Mouse (Mus musculus) liver, adult 2 months (tissue): ENCODE measurements around the gene Ptdss2. TPM values are rescaled to one million over a fixed set of nuclear protein-coding genes. Genes with fewer than 3 reads are reported as not detected.
A peak's percentile ranks its signal among the peaks of the same experiment; 100 is the strongest.

Source experiments
- DNase-seq: peaks from one replicate; pipeline ENCODE4 v3.0.0-alpha.2; 2011; ENCODE audit warnings: low read depth, low spot score; ENCODE audit errors: extremely low read depth
- H3K27ac ChIP-seq: fragments of 200-500 bp; replicated peaks from 2 replicates; pipeline ENCODE4 v1.5.1; 2012; ENCODE audit warnings: low read depth, mild to moderate bottlenecking, control low read depth, inconsistent platforms, low read length; ENCODE audit not compliant: insufficient read depth
- H3K27me3 ChIP-seq: fragments of 200-500 bp; 2 replicates; pipeline ENCODE4 v1.6.1; 2012; ENCODE audit warnings: mild to moderate bottlenecking, moderate library complexity, low read length, inconsistent platforms; ENCODE audit not compliant: control insufficient read depth, insufficient read depth
- H3K36me3 ChIP-seq: fragments of 200-500 bp; 2 replicates; pipeline ENCODE4 v1.6.1; 2012; ENCODE audit warnings: low read length, inconsistent platforms; ENCODE audit not compliant: control insufficient read depth, insufficient read depth
- H3K4me1 ChIP-seq: fragments of 200-500 bp; 2 replicates; pipeline ENCODE4 v1.6.1; 2011; ENCODE audit warnings: low read length; ENCODE audit not compliant: control insufficient read depth, insufficient read depth
- H3K4me3 ChIP-seq: fragments of 200-500 bp; 2 replicates; pipeline ENCODE4 v1.5.1; 2011; ENCODE audit warnings: low read depth, mild to moderate bottlenecking, control low read depth, low read length, moderate library complexity; ENCODE audit not compliant: insufficient read depth
- H3K79me2 ChIP-seq: fragments of 200-500 bp; 2 replicates; pipeline ENCODE4 v1.6.1; 2012; ENCODE audit warnings: inconsistent platforms, mild to moderate bottlenecking, low read length, moderate library complexity; ENCODE audit not compliant: control insufficient read depth, insufficient read depth
- H3K9ac ChIP-seq: fragments of 200-500 bp; 2 replicates; pipeline ENCODE4 v1.6.1; 2012; ENCODE audit warnings: low read depth, mild to moderate bottlenecking, control low read depth, inconsistent platforms, low read length
- CTCF ChIP-seq: fragments of 200-500 bp; IDR thresholded peaks from 2 replicates; pipeline ENCODE4 v1.5.1; 2011; ENCODE audit warnings: low read depth, low read length, control low read depth
- POLR2A ChIP-seq: fragments of 200-500 bp; IDR thresholded peaks from 2 replicates; pipeline ENCODE4 v1.6.1; 2011; ENCODE audit warnings: low read length, control low read depth; ENCODE audit not compliant: insufficient read depth; ENCODE audit errors: extremely low read depth
- WGBS: fragments of 180-500 bp; shearing (Covaris S2); methylation state at CpG from one replicate; pipeline ENCODE4 v1.1.7; 2018; 5-methylcytosine and 5-hydroxymethylcytosine counted together
- polyA plus RNA-seq: library from polyadenylated mRNA; depleted of rRNA; stranded (reverse); fragments of >200 nt; gene quantifications from 2 replicates; pipeline ENCODE4 v1.2.3, GENCODE M21; 2012
- total RNA-seq: library from RNA; depleted of rRNA; stranded (reverse); fragments of >200 nt; gene quantifications from 2 replicates; pipeline ENCODE4 v1.2.3, GENCODE M21; 2014

The Ptdss2 gene
- total and polyA plus RNA-seq, 2 experiments = 5.2 to 13.5 TPM

GRCm38 (mm10) chr7:141119487-141119886, 2.7 kb upstream of the Ptdss2 start:
- H3K36me3 ChIP-seq = no peaks in the 10 kb centered on the region
- H3K79me2 ChIP-seq = no peaks in the 10 kb centered on the region
- H3K27me3 ChIP-seq = no peaks in the 10 kb centered on the region
- WGBS = 97% methylated on average over 3 of the region's 3 CpGs
- no peak overlapping the region for H3K4me3 ChIP-seq
- DNase-seq = no peak
- TF ChIP-seq CTCF (no peak), POLR2A (no peak)
- no peak overlapping the region for H3K9ac ChIP-seq
- H3K27ac ChIP-seq = no peak overlapping the region
- H3K4me1 ChIP-seq = peaks cover 11% of the 10 kb centered on the region; the same call in 1 of the 2 replicates

GRCm38 (mm10) chr7:141120605-141121004, 1.6 kb upstream of the Ptdss2 start:
- Histone ChIP-seq H3K4me1 (peaks cover 11% of the 10 kb centered on the region; the same call in 1 of the 2 replicates), H3K79me2 (no peaks in the 10 kb centered on the region), H3K27me3 (no peaks in the 10 kb centered on the region), H3K36me3 (no peaks in the 10 kb centered on the region), H3K4me3 (no peak overlapping the region), H3K9ac (no peak overlapping the region), H3K27ac (peak overlapping the region; percentile 35; the same call in 1 of the 2 replicates)
- WGBS = 28% methylated on average over 3 of the region's 3 CpGs
- TF ChIP-seq CTCF (no peak), POLR2A (no peak)
- DNase-seq = peak; percentile 75

GRCm38 (mm10) chr7:141121051-141121531, 1.1 kb upstream of the Ptdss2 start:
- no peaks in the 10 kb centered on the region for H3K36me3 ChIP-seq
- H3K4me1 ChIP-seq = peaks cover 11% of the 10 kb centered on the region; the same call in 1 of the 2 replicates
- no peak overlapping the region for H3K9ac ChIP-seq
- WGBS = 24% methylated on average over 5 of the region's 5 CpGs
- no peak overlapping the region for H3K4me3 ChIP-seq
- DNase-seq = peak; percentile 74
- peak overlapping the region; percentile 35; the same call in 1 of the 2 replicates for H3K27ac ChIP-seq
- TF ChIP-seq POLR2A = no peak
- TF ChIP-seq CTCF = no peak
- no peaks in the 10 kb centered on the region for H3K27me3 ChIP-seq
- no peaks in the 10 kb centered on the region for H3K79me2 ChIP-seq

- Histone ChIP-seq H3K79me2 (no peaks in the 10 kb centered on the region), H3K9ac (peak overlapping the region; percentile 62), H3K4me1 (peaks cover 11% of the 10 kb centered on the region; the same call in 1 of the 2 replicates), H3K4me3 (peak overlapping the region; percentile 68), H3K27me3 (no peaks in the 10 kb centered on the region), H3K27ac (peak overlapping the region; percentile 65), H3K36me3 (no peaks in the 10 kb centered on the region)
- WGBS = 1% methylated on average over 29 of the region's 29 CpGs
- TF ChIP-seq POLR2A (no peak), CTCF (no peak)
- peak; percentile 96 for DNase-seq
These were observed 721 bp downstream of the Ptdss2 start for GRCm38 (mm10) chr7:141122689-141123516.

- Histone ChIP-seq H3K36me3 (no peaks in the 10 kb centered on the region), H3K4me3 (peak overlapping the region; percentile 68), H3K4me1 (peaks cover 11% of the 10 kb centered on the region; the same call in 1 of the 2 replicates), H3K79me2 (no peaks in the 10 kb centered on the region), H3K9ac (peak overlapping the region; percentile 62), H3K27me3 (no peaks in the 10 kb centered on the region), H3K27ac (peak overlapping the region; percentile 65)
- 3% methylated on average over 15 of the region's 15 CpGs for WGBS
- TF ChIP-seq CTCF (no peak), POLR2A (no peak)
- DNase-seq = no peak
These were observed 1.3 kb downstream of the Ptdss2 start for GRCm38 (mm10) chr7:141123517-141123856.

- 1% methylated on average over 59 of the region's 59 CpGs for WGBS
- H3K4me3 ChIP-seq = peak overlapping the region; percentile 89
- no peaks in the 10 kb centered on the region for H3K27me3 ChIP-seq
- H3K27ac ChIP-seq = peak overlapping the region; percentile 36
- H3K36me3 ChIP-seq = no peaks in the 10 kb centered on the region
- H3K4me1 ChIP-seq = peaks cover 7% of the 10 kb centered on the region
- H3K79me2 ChIP-seq = peaks cover 4% of the 10 kb centered on the region; the same call in 1 of the 2 replicates
- TF ChIP-seq POLR2A (no peak), CTCF (no peak)
- peak; percentile 69 for DNase-seq
- peak overlapping the region; percentile 91 for H3K9ac ChIP-seq
These were observed 9.0 kb downstream of the Ptdss2 start for GRCm38 (mm10) chr7:141131024-141131820.
